Comparison of ENCODE assay signal across 8 mouse cellular contexts in the genomic region with DNA sequence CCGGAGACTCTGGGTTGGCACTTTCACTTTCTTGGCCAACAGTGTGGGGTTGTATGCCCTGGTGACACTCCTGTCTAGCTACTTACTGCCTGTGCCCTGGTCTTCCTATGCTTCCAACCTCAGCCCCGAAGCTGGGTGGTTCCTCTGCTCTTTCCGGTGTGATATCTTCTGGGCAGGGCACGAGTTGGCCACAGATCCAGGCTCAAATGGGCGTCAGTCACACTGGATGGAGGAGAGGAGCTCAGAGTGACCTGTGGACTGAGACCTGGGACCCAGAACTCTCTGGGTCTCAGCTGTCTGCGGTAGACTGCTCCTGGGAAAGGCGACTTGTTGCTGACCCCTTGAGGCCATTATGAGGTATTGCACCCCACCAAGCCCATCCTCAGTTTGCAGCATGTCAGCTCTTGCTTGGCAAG. TPM values are rescaled to one million over a fixed set of nuclear protein-coding genes. Genes with fewer than 3 reads are reported as not detected.
DNase-seq lines count a peak whose midpoint lies in the region; ATAC-seq lines count a peak whose summit lies in the region.

TSS of gene Arhgef16 (minus strand) at position 211 of the 416 bp plus-strand sequence.

- H3K9ac ChIP-seq in forebrain, embryonic 11.5 days (ENCODE audit: low read length), result no peak within 1 kb of the TSS
- no peak within 1 kb of the TSS for H3K9ac ChIP-seq in forebrain, embryonic 15.5 days (replicated peaks)
- no peak within 1 kb of the TSS for H3K9ac ChIP-seq in hindbrain, embryonic 11.5 days (ENCODE audit: low read depth, low read length)

- peak; percentile 36; the same call in 1 of the 2 replicates for ATAC-seq in forebrain, embryonic 11.5 days (replicated peaks; ENCODE audit: low FRiP score)
- ATAC-seq in forebrain, embryonic 15.5 days (replicated peaks), result no peak; the same call in 1 of the 2 replicates
- 0 out of 2 replicates have a peak, but pooled peaks have one; percentile 22 for ATAC-seq in hindbrain, embryonic 11.5 days (ENCODE audit: low FRiP score)

- no peak within 1 kb of the TSS for H3K4me2 ChIP-seq in forebrain, embryonic 11.5 days (ENCODE audit: low read depth, low read length, severe bottlenecking)
- H3K4me2 ChIP-seq in forebrain, embryonic 15.5 days (replicated peaks), result no peak within 1 kb of the TSS
- no peak within 1 kb of the TSS for H3K4me2 ChIP-seq in hindbrain, embryonic 11.5 days (replicated peaks; ENCODE audit: low read depth, low read length)

- peaks cover 28% of the 10 kb centered on the region for H3K27me3 ChIP-seq in forebrain, embryonic 11.5 days (ENCODE audit: control insufficient read depth, insufficient read depth, low read length)
- peaks cover 32% of the 10 kb centered on the region for H3K27me3 ChIP-seq in forebrain, embryonic 15.5 days
- peaks cover 31% of the 10 kb centered on the region for H3K27me3 ChIP-seq in hindbrain, embryonic 11.5 days (ENCODE audit: control insufficient read depth, insufficient read depth, low read length)

- DNase-seq in forebrain, embryonic 11.5 days (ENCODE audit: low spot score), result peak; percentile 81
- peak; percentile 60 for DNase-seq in adrenal gland, postnatal 10 days
- peak; percentile 68 for DNase-seq in embryo, embryonic 9.5 days (ENCODE audit: extremely low spot score)
- peak; percentile 78 for DNase-seq in hindbrain, embryonic 11.5 days (ENCODE audit: low spot score)
- DNase-seq in layer of hippocampus, postnatal 10 days (ENCODE audit: low spot score in 2 of 2), result peak; percentile 63 to 69
- DNase-seq in lung, postnatal 10 days, result peak; percentile 53
- DNase-seq in right cerebral cortex, postnatal 10 days (ENCODE audit: low spot score in 2 of 2), result peak; percentile 51 to 67

- 29% methylated on average over 7 of the region's 7 CpGs for WGBS in forebrain, embryonic 11.5 days
- WGBS in forebrain, embryonic 15.5 days, result 32% methylated on average over 7 of the region's 7 CpGs
- 23% methylated on average over 7 of the region's 7 CpGs for WGBS in hindbrain, embryonic 11.5 days

- no peaks in the 10 kb centered on the region for H3K36me3 ChIP-seq in forebrain, embryonic 11.5 days (ENCODE audit: control insufficient read depth, insufficient read depth, low read length)
- no peaks in the 10 kb centered on the region for H3K36me3 ChIP-seq in forebrain, embryonic 15.5 days
- H3K36me3 ChIP-seq in hindbrain, embryonic 11.5 days (ENCODE audit: control insufficient read depth, insufficient read depth, low read length), result no peaks in the 10 kb centered on the region

- no peaks in the 10 kb centered on the region for H3K9me3 ChIP-seq in forebrain, embryonic 11.5 days (ENCODE audit: control insufficient read depth, low read length)
- H3K9me3 ChIP-seq in forebrain, embryonic 15.5 days, result no peaks in the 10 kb centered on the region
- no peaks in the 10 kb centered on the region for H3K9me3 ChIP-seq in hindbrain, embryonic 11.5 days (ENCODE audit: control insufficient read depth, low read length)

- peaks cover 8% of the 10 kb centered on the region for H3K4me1 ChIP-seq in forebrain, embryonic 11.5 days (replicated peaks; ENCODE audit: control insufficient read depth, insufficient read depth, low read length)
- H3K4me1 ChIP-seq in forebrain, embryonic 15.5 days, result peaks cover 10% of the 10 kb centered on the region
- 0 out of 2 replicates have a peak, but pooled peaks cover 5% of the 10 kb centered on the region for H3K4me1 ChIP-seq in hindbrain, embryonic 11.5 days (replicated peaks; ENCODE audit: control insufficient read depth, insufficient read depth, low read length)

- no peak within 1 kb of the TSS for H3K4me3 ChIP-seq in forebrain, embryonic 11.5 days (ENCODE audit: low read depth, low read length)
- H3K4me3 ChIP-seq in forebrain, embryonic 15.5 days, result no peak within 1 kb of the TSS
- no peak within 1 kb of the TSS for H3K4me3 ChIP-seq in hindbrain, embryonic 11.5 days (ENCODE audit: low read depth, low read length)

- H3K27ac ChIP-seq in forebrain, embryonic 11.5 days (ENCODE audit: low read depth, low read length), result no peak within 1 kb of the TSS
- no peak within 1 kb of the TSS for H3K27ac ChIP-seq in forebrain, embryonic 15.5 days (replicated peaks)
- H3K27ac ChIP-seq in hindbrain, embryonic 11.5 days (ENCODE audit: low read depth, low read length), result no peak within 1 kb of the TSS

RNA-seq across cellular contexts. Expression of gene Arhgef16, which starts in this region (rescaled TPM):
- polyA plus RNA-seq in forebrain, embryonic 11.5 days (2014; fragmentation: Nextera tagmentation; extraction: Ambion mirVana), result 0.90 and 1.2 TPM in 2 replicates
- 0.60 and 0.63 TPM in 2 replicates for polyA plus RNA-seq in forebrain, embryonic 15.5 days (2015; fragmentation: Nextera tagmentation; extraction: Ambion mirVana)
- 1 to 10 TPM; 1.7 to 2.4 TPM for total RNA-seq in adrenal gland, postnatal 10 days (2021)
- 2.5 and 2.9 TPM in 2 replicates for polyA plus RNA-seq in hindbrain, embryonic 11.5 days (2014; fragmentation: Nextera tagmentation; extraction: Ambion mirVana)
- under 1 TPM in 1 of 2 experiments, not detected in 1; 0.41 TPM for total RNA-seq in layer of hippocampus, postnatal 10 days (2021)

Comparison
In these comparisons a context has a peak if more than half of its experiments do, and no peak if none do; other contexts are left out.
1. Peak in DNase-seq in layer of hippocampus, postnatal 10 days; RNA of the gene not detected or under 1 TPM.